Mouse (Mus musculus) midbrain, embryonic 10.5 days (tissue): ENCODE data around the gene Pllp. TPM values are rescaled to one million over a fixed set of nuclear protein-coding genes. Genes with fewer than 3 reads are reported as not detected.

Experiments
- DNase-seq: peaks from one replicate; pipeline ENCODE4 v3.0.0-alpha.2; 2017; ENCODE audit warnings: low spot score
- H3K27ac ChIP-seq: fragments of 300-500 bp; sonication (generic); replicated peaks from 2 replicates; pipeline ENCODE4 v1.5.1; 2016; ENCODE audit warnings: mild to moderate bottlenecking
- H3K27me3 ChIP-seq: fragments of 300-500 bp; sonication (generic); 2 replicates; pipeline ENCODE4 v1.6.1; 2016; ENCODE audit warnings: low read depth, mild to moderate bottlenecking; ENCODE audit not compliant: poor library complexity, severe bottlenecking
- H3K36me3 ChIP-seq: fragments of 300-500 bp; sonication (generic); 2 replicates; pipeline ENCODE4 v1.6.1; 2016; ENCODE audit warnings: mild to moderate bottlenecking, moderate library complexity
- H3K4me1 ChIP-seq: fragments of 300-500 bp; sonication (generic); 2 replicates; pipeline ENCODE4 v1.6.1; 2016
- H3K4me3 ChIP-seq: fragments of 300-500 bp; sonication (generic); 2 replicates; pipeline ENCODE4 v1.5.1; 2016; ENCODE audit warnings: mild to moderate bottlenecking, moderate library complexity
- H3K9me3 ChIP-seq: fragments of 300-500 bp; sonication (generic); replicated peaks from 2 replicates; pipeline ENCODE4 v1.6.1; 2016; ENCODE audit warnings: mild to moderate bottlenecking
- WGBS: fragments of 180-500 bp; shearing (Covaris S2); methylation state at CpG from one replicate; pipeline ENCODE4 v1.1.7; 2016; 5-methylcytosine and 5-hydroxymethylcytosine counted together
- polyA plus RNA-seq: library from polyadenylated mRNA; unstranded; fragments of >200 nt; fragmentation: Nextera tagmentation; extraction: Ambion mirVana; gene quantifications from 2 replicates; pipeline ENCODE4 v1.2.1, GENCODE M21; 2016

The Pllp gene
- polyA plus RNA-seq, 1 experiment from 2014 or later: 0.36 TPM

DNA sequence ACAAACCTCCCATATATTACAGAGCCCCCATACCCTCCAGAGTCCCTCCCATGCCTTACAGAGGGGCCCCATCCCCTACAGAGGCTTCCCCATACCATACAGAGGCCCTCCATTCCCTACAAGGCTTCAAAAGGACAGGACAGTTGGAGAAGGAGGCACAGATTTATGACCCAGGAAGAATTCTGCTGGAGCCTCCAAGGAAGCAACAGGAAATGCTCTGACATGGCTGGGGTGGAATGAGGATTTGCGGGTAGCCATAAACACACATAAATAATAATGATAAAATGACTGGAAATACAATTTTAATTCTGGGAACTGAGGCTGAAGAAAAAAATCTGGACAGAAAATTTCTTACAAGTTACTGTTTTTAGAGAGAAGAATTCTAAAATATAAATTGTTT lies 20.8 kb upstream of the Pllp start:
- Histone ChIP-seq H3K4me1 (0 out of 2 replicates have a peak, but pooled peaks cover 5% of the 10 kb centered on the region), H3K27me3 (no peaks in the 10 kb centered on the region), H3K9me3 (no peaks in the 10 kb centered on the region), H3K27ac (no peak overlapping the region), H3K36me3 (no peaks in the 10 kb centered on the region), H3K4me3 (no peak overlapping the region)
- DNase-seq: no peak
- WGBS: 92% methylated on average over 1 of the region's 1 CpGs

DNA sequence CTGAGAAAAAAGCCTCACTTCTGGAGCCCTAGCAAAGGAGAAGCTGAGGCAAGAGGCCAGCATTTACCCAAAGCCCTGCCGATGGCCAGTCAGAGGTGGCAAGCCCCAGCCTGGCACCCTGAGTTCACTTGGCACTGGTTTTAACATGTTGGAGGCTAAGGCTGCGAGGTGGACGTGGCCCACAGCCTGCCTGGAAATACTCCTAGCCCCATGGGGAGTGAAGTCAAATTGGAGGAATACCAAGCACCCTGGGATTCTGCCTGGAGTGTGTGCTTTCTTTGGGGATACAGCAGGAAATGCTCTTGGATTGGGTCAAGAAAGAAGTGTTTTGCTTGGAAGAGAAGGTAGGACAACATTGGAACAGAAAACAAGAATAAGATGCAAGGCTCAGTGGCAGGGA lies 19.8 kb upstream of the Pllp start:
- H3K27me3 ChIP-seq: no peaks in the 10 kb centered on the region
- 82% methylated on average over 3 of the region's 3 CpGs for WGBS
- H3K4me1 ChIP-seq: 0 out of 2 replicates have a peak, but pooled peaks cover 8% of the 10 kb centered on the region
- H3K9me3 ChIP-seq: no peaks in the 10 kb centered on the region
- no peak overlapping the region for H3K27ac ChIP-seq
- DNase-seq: no peak
- H3K4me3 ChIP-seq: no peak overlapping the region
- no peaks in the 10 kb centered on the region for H3K36me3 ChIP-seq

DNA sequence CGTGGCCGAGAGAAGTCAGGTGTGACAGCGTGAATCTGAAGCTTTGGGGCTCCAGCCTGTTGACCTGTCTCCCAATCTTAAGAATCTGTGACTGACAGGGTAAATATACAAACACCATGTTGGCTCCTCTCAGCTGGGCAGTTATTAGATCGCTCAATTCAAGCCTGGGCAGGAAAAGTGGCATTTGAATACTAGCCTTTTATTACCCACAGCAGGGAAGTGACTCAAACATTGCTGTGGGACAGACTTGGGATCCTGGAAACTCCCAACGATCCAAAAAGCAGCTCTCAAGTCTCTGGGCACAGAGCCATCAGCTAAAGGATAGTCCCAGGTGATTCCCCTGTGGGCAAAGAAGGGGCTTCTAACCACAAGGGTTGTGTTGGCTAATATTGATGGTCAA lies 18.5 kb upstream of the Pllp start:
- DNase-seq: no peak
- H3K4me1 ChIP-seq: peaks cover 14% of the 10 kb centered on the region
- H3K27me3 ChIP-seq: no peaks in the 10 kb centered on the region
- H3K36me3 ChIP-seq: no peaks in the 10 kb centered on the region
- H3K4me3 ChIP-seq: no peak overlapping the region
- WGBS: 52% methylated on average over 5 of the region's 5 CpGs
- no peak overlapping the region for H3K27ac ChIP-seq
- H3K9me3 ChIP-seq: no peaks in the 10 kb centered on the region

DNA sequence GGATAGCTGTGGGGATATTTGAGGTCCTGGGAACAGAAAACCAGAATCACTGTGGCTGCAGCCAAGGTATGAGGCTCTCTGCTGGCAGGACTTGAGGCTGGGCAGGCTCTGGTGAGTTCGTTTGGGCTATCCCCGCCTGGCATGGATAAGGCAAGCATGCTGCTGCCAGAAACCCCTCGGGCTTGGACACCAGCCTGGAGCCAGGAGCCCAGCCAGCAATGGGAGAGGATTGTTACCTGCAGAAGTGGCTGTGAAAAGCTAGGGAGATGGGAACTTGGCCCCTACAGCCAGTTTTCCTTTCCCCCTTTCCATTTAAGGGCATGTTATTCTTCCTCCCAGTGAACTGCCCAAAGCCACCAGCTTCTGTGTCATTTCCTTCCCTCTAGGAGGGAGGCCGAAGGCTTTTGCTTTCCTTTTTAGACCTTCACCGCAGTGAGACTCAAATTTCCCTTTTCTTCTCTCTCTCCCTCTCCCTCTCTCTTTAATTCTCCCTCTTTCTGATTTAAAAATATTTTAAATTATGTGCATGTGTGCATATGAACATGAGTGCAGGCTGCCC lies 15.2 kb upstream of the Pllp start:
- Histone ChIP-seq H3K9me3 (no peaks in the 10 kb centered on the region), H3K36me3 (no peaks in the 10 kb centered on the region), H3K4me3 (no peak overlapping the region), H3K4me1 (peaks cover 22% of the 10 kb centered on the region), H3K27me3 (no peaks in the 10 kb centered on the region), H3K27ac (0 out of 2 replicates have a peak overlapping the region, but pooled peaks have one; percentile 23)
- WGBS: 69% methylated on average over 5 of the region's 5 CpGs
- DNase-seq: no peak

DNA sequence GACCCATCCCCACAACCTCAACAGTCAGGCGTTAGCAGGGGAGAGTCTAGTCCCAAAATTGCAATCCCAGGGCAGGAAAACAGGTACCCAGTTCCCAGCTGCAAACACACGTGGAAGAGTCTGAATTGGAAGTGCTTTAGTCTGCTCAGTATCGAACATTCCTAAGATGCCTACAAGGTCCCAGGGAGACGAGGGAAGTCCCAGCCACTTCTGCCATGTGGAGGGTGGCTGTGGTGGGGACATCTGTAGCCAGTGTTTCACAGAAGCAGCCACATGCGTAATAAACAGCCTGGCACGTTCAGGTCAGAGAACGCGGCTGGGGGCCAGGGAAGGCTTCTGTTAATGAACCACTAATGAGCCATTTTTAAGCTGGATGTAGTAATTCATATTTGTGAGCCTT lies 14.3 kb upstream of the Pllp start:
- Histone ChIP-seq H3K4me3 (no peak overlapping the region), H3K36me3 (no peaks in the 10 kb centered on the region), H3K27me3 (peaks cover 7% of the 10 kb centered on the region), H3K9me3 (no peaks in the 10 kb centered on the region), H3K4me1 (peaks cover 27% of the 10 kb centered on the region), H3K27ac (no peak overlapping the region; the same call in 1 of the 2 replicates)
- DNase-seq: no peak
- 66% methylated on average over 8 of the region's 8 CpGs for WGBS

DNA sequence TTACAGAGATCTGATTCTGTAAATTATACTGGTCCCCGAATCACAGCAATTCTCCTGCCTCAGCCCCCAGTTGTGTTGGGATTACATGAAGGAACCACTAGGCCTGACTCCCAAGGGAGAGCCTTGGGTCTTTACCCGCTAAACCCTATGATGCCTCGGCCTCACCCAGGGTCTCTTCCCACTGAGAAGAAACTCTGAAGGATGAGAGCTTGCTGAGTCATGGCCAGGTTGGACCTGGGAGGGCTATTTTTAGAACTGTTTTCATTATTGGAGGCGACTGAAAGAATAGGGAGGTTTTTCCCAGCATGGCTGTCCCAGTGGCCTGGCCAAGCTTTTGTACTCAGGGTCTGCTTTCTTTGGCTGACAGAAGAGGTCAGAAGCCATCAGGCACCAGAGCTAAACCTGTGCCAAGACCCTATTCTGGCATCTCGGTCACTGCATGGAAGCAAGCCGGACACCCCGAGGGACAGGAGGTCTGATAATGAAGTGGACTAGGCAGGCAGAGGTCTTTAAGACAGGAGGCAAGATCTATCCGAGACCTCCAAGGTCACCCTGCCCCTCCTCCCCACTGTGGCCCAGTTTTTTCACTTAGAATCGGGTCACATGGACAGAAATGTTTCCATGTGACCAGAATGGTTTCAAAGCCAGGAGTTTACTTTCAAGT lies 10.8 kb upstream of the Pllp start:
- 78% methylated on average over 9 of the region's 9 CpGs for WGBS
- Histone ChIP-seq H3K9me3 (no peaks in the 10 kb centered on the region), H3K27ac (no peak overlapping the region), H3K36me3 (no peaks in the 10 kb centered on the region), H3K27me3 (peaks cover 10% of the 10 kb centered on the region), H3K4me1 (peaks cover 28% of the 10 kb centered on the region), H3K4me3 (no peak overlapping the region)
- DNase-seq: no peak

DNA sequence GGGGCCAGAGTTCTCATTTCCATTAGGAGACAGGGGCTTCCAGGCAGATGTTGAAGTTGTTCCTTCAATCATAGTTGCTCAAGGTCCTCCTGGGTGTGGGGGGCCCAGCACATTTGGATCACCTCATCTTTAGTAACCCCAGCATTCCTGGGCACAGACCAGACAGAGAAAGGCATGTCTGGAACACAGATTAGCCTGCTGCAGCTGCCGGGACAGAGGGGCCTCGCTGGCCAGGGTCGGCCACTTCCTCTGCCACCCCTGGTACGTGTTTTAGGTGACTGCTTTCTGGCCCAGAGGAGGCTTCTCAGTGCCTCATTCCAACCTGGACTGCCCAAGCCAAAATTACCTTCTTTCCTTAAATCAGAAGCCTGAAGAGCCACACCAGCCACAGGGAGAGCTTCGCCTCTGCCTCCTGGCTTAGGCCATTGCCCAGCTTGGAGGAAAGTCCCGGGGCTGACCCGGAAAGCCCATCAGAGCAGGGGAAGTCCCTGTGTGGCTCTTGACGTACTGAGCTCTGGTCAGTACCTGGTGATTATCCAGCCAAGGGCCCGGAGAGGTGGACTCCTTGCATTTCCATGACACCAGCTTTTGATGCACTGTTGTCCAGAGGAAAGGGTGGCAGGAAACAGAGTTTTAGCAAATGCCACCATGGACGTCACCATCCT lies 9.6 kb upstream of the Pllp start:
- Histone ChIP-seq H3K4me1 (peaks cover 25% of the 10 kb centered on the region), H3K9me3 (no peaks in the 10 kb centered on the region), H3K4me3 (no peak overlapping the region), H3K27ac (no peak overlapping the region; the same call in 1 of the 2 replicates), H3K36me3 (no peaks in the 10 kb centered on the region), H3K27me3 (peaks cover 10% of the 10 kb centered on the region)
- 81% methylated on average over 10 of the region's 10 CpGs for WGBS
- DNase-seq: no peak

DNA sequence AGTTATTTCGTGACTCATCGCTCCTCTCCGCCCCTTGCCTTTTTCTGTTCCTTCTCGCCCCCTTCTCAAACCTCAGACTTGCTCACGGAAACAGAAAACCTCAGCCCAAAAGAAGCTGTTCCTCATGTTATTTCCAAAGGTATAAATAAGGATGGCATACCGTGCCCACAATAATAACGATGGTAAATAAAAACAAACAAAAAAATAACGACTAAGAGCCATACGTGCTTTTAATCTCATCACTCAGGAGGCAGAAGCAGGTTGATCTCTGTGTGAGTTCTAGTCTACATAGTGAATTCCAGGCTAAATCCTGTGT lies 8.5 kb upstream of the Pllp start:
- Histone ChIP-seq H3K9me3 (no peaks in the 10 kb centered on the region), H3K36me3 (no peaks in the 10 kb centered on the region), H3K27ac (peak overlapping the region; percentile 75), H3K4me3 (peak overlapping the region; percentile 65), H3K4me1 (peaks cover 19% of the 10 kb centered on the region), H3K27me3 (peaks cover 11% of the 10 kb centered on the region)
- no peak for DNase-seq
- WGBS: 23% methylated on average over 9 of the region's 9 CpGs

DNA sequence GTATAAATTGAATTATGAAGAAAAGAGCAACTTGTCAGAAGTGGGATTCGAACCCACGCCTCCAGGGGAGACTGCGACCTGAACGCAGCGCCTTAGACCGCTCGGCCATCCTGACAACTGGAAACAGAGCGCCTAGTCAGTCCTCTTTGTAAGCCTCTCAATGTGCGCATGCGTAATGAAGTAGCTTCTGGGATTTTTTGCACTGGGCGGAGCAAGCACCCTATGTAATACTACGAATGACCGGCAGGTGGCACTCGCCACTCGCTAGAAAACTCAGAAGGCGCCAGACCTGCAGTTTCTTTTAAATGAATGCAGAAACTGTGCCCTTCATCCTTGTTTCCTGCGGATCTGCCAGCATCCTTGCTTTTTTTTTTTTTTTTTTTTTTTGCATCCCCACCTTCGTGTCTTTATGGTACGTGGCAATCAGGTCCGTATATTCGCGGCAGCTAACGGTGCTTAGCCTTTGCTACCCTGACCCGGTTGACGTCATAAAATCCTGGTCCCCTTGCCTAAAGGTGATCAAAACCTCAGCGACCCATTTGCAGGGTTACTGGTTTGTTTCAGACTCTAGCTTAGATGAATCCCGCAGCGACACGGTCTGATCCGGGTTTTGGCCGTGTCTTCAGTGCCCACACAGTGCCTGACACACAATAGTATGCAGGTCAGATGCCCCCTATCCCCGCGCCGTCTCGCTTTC lies 8.0 kb upstream of the Pllp start:
- DNase-seq: peak; percentile 98
- Histone ChIP-seq H3K4me1 (peaks cover 19% of the 10 kb centered on the region), H3K27ac (peak overlapping the region; percentile 75), H3K27me3 (peaks cover 16% of the 10 kb centered on the region), H3K4me3 (peak overlapping the region; percentile 65), H3K36me3 (no peaks in the 10 kb centered on the region), H3K9me3 (no peaks in the 10 kb centered on the region)
- under 1% methylated on average over 35 of the region's 35 CpGs for WGBS

DNA sequence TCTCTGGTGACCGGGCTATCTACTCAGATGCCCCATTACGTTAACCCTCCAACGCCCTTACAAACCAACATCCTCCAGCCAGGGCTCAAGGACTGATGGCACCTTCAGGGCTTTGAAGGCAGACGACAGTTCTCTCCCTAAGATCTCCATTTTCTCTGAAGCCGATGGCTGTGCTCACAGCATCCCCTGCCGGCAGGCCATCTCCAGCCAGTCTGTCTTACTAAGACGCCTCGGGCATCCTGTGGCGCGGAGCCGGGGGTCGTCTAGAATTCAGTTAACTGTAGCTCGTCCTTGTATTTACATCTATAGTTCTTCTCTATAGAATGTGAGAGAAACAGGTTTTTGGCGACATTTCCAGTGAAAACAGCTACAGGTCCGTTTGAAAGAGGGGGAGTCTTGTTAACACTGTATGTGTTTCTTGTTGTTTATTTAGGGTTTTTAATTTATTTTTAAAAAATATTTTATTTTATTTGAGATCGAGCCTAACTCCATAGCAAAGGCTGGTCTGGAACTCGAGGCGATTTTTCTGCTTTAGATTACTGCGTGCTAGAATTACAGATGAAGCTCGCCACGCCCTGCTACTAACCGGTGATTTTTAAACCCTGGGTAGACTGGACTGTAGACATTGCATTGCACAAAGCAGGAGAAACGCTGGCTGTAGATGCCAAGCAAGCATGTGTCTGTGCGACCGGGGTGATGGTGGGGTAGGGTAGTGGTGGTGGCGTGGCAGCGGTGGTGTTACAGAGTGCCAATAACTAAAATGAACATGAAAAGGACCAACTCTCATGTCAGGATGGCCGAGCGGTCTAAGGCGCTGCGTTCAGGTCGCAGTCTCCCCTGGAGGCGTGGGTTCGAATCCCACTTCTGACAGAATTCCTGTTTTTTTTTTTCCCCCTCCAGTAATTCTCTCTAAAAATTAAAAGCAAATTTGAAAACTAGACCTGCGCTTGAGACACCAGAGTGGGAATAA lies 7.1 kb upstream of the Pllp start:
- under 1% methylated on average over 35 of the region's 35 CpGs for WGBS
- DNase-seq: peak; percentile 88
- Histone ChIP-seq H3K4me1 (peaks cover 19% of the 10 kb centered on the region), H3K27me3 (peaks cover 23% of the 10 kb centered on the region), H3K27ac (peak overlapping the region; percentile 9), H3K4me3 (peak overlapping the region; percentile 65), H3K9me3 (no peaks in the 10 kb centered on the region), H3K36me3 (no peaks in the 10 kb centered on the region)

DNA sequence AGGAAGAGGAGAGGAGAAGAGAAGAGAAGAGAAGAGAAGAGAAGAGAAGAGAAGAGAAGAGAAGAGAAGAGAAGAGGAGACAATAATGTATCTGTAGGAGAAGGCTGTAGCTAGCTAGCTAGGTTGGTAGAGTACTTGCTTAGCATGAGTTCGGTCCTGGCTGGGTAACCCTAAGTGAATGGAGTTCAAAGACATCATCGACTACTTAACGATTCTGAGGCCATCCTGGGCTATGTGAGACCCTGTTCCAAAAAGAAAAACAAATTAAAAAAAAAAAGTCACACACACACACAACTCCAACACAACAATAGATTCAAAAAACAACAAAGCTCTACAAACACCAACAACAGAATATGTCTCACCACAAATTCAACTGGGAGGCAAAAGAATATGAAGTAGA lies 6.1 kb upstream of the Pllp start:
- no peak overlapping the region for H3K27ac ChIP-seq
- peaks cover 16% of the 10 kb centered on the region for H3K4me1 ChIP-seq
- H3K9me3 ChIP-seq: no peaks in the 10 kb centered on the region
- WGBS: 72% methylated on average over 3 of the region's 3 CpGs
- peak overlapping the region; percentile 65; the same call in 1 of the 2 replicates for H3K4me3 ChIP-seq
- no peak for DNase-seq
- H3K36me3 ChIP-seq: no peaks in the 10 kb centered on the region
- peaks cover 33% of the 10 kb centered on the region for H3K27me3 ChIP-seq

DNA sequence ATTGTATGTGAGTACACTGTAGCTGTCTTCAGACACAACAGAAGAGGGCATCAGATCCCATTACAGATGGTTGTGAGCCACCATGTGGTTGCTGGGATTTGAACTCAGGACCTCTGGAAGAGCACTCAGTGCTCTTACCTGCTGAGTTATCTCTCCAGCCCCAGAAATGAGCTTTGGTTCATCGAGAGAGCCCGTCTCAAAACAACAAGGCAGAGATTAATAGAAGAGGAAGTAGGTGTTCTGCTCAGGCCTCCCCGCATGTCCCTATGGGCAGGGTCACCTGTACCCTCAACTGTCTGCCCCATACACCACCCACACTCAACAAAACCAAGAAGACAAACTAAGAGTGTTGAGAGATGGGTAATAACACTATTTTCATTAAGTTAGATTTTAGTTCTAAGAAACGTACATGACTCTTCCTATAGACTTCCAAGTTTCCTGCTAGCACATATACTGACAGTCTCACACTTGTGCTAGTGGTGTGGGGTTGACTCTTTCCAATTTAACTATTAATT lies 4.4 kb upstream of the Pllp start:
- DNase-seq: no peak
- Histone ChIP-seq H3K9me3 (no peaks in the 10 kb centered on the region), H3K36me3 (no peaks in the 10 kb centered on the region), H3K4me3 (no peak overlapping the region), H3K27ac (no peak overlapping the region), H3K27me3 (peaks cover 44% of the 10 kb centered on the region), H3K4me1 (peaks cover 17% of the 10 kb centered on the region)
- WGBS: 87% methylated on average over 4 of the region's 4 CpGs
